Mouse (Mus musculus): ENCODE measurements around the gene Ttc33. TPM values are rescaled to one million over a fixed set of nuclear protein-coding genes. Genes with fewer than 3 reads are reported as not detected.

Gene Ttc33
- total and polyA plus RNA-seq, 2 experiments from 2014 or later: 35.9 to 51.0 TPM

DNA sequence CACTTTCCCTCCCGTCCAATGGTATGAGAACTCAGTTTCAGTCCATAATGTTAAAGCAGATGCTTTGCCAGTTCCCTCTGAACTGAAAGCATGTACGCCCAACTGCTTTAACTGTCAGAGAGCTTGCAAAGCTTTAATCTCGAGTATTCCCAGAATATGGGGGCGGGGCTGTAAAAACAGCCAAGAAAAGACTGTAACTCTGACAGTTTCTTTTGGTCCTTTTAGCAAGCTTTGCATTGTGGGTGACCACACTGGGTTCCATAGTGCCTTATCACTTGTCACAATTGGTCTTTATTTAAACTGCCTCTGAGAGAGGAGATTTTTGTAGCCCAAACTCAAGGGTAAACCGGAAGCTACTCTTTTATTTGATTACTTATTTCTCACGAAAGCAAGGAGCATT is 54.6 kb downstream of the Ttc33 start:
- no peak for DNase-seq (ENCODE audit: low spot score)
- Histone ChIP-seq H3K4me2 (ENCODE audit: low read depth, low read length, poor library complexity, severe bottlenecking) (no peak overlapping the region), H3K27me3 (ENCODE audit: insufficient read depth, low read length) (peaks cover 25% of the 10 kb centered on the region), H3K36me3 (ENCODE audit: insufficient read depth, low read length) (no peaks in the 10 kb centered on the region), H3K4me3 (ENCODE audit: low read depth, low read length) (no peak overlapping the region), H3K9ac (replicated peaks; ENCODE audit: low read length, poor library complexity, severe bottlenecking) (no peak overlapping the region), H3K9me3 (ENCODE audit: low read length) (no peaks in the 10 kb centered on the region), H3K27ac (ENCODE audit: low read depth, low read length) (no peak overlapping the region), H3K4me1 (ENCODE audit: insufficient read depth, low read length) (0 out of 2 replicates have a peak, but pooled peaks cover 6% of the 10 kb centered on the region)
- TF ChIP-seq CTCF (IDR thresholded peaks at IDR 0.05): no peak
- no peak for ATAC-seq (ENCODE audit: low FRiP score)
- 73% methylated on average over 6 of the region's 6 CpGs for WGBS

DNA sequence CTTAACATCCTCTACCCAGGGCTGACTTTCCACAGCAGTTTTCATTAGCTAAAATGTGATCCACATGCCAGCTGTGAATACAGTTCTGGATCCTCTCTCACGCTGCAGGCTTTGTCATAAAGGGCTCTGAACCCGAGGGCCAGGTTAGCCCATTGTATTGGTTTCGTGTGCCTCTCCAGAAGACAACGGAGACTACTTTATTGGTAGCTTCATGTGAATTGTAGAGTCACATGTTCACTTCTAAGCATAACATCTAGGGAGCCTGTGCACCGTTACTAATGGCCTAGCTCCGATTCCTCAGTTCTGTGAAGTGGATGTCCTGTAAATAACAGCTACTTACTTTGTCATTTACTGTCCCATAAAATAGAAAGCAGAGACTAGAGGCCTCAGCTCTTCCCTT is 55.0 kb downstream of the Ttc33 start:
- H3K27ac ChIP-seq (ENCODE audit: low read depth, low read length): no peak overlapping the region
- H3K9ac ChIP-seq (replicated peaks; ENCODE audit: low read length, poor library complexity, severe bottlenecking): no peak overlapping the region
- H3K9me3 ChIP-seq (ENCODE audit: low read length): no peaks in the 10 kb centered on the region
- peaks cover 29% of the 10 kb centered on the region for H3K27me3 ChIP-seq (ENCODE audit: insufficient read depth, low read length)
- no peak for TF ChIP-seq CTCF (IDR thresholded peaks at IDR 0.05)
- 80% methylated on average over 6 of the region's 6 CpGs for WGBS
- H3K4me2 ChIP-seq (ENCODE audit: low read depth, low read length, poor library complexity, severe bottlenecking): no peak overlapping the region
- 0 out of 2 replicates have a peak, but pooled peaks cover 6% of the 10 kb centered on the region for H3K4me1 ChIP-seq (ENCODE audit: insufficient read depth, low read length)
- ATAC-seq (ENCODE audit: low FRiP score): no peak
- no peak for DNase-seq (ENCODE audit: low spot score)
- no peaks in the 10 kb centered on the region for H3K36me3 ChIP-seq (ENCODE audit: insufficient read depth, low read length)
- no peak overlapping the region for H3K4me3 ChIP-seq (ENCODE audit: low read depth, low read length)

DNA sequence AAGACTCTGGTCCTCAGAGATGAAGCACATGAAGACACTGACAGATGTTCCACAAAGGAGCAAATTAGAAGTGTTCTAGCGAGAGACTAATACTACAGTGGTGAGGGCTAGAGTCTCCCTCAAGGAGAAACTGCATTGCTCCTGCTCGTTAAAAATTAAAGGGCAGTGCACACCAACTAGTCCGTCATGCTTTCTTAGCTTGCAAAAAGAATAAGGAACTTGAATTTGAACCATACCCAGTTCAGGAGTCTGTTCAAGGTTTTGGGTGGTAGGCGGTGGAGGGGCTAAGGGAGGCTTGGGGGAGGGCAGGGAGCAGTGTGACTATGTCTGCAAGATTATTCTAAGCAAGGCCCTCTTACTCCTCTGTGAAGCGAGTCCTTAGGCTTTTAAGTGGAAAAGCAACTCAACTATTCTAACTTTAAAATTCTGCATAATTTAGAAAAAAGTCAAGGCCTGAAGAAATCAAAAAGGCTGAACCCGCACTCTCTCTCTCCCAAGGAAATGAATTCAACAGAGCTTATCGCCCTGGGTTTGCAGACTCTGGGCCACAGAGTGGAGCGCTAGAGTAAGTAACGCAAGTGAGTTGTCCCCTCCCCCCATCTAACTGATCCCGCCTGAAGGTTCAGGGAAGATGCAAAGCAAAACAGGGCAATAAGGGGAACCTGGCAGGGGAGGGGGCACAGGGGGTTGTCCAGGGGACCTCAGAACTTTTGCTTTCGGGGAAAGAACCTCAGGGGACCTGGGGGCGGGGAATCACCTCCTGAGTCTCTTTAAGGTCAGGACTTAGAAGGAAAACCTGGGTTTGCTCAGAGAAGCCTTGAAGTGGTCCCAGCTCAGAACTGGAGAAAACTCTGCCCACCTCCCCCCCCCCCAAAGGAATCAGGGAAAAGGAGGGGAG is 56.2 kb downstream of the Ttc33 start:
- H3K4me3 ChIP-seq (ENCODE audit: low read depth, low read length): peak overlapping the region; percentile 42
- no peaks in the 10 kb centered on the region for H3K36me3 ChIP-seq (ENCODE audit: insufficient read depth, low read length)
- no peaks in the 10 kb centered on the region for H3K9me3 ChIP-seq (ENCODE audit: low read length)
- DNase-seq (ENCODE audit: low spot score): peak; percentile 78
- H3K27me3 ChIP-seq (ENCODE audit: insufficient read depth, low read length): peaks cover 33% of the 10 kb centered on the region
- peak; percentile 39; the same call in 1 of the 2 replicates for ATAC-seq (ENCODE audit: low FRiP score)
- H3K4me2 ChIP-seq (ENCODE audit: low read depth, low read length, poor library complexity, severe bottlenecking): peak overlapping the region; percentile 90
- H3K9ac ChIP-seq (replicated peaks; ENCODE audit: low read length, poor library complexity, severe bottlenecking): peak overlapping the region; percentile 29; the same call in 1 of the 2 replicates
- WGBS: 23% methylated on average over 12 of the region's 12 CpGs
- TF ChIP-seq CTCF (IDR thresholded peaks at IDR 0.05): peak; percentile 67
- 0 out of 2 replicates have a peak, but pooled peaks cover 6% of the 10 kb centered on the region for H3K4me1 ChIP-seq (ENCODE audit: insufficient read depth, low read length)
- H3K27ac ChIP-seq (ENCODE audit: low read depth, low read length): no peak overlapping the region

DNA sequence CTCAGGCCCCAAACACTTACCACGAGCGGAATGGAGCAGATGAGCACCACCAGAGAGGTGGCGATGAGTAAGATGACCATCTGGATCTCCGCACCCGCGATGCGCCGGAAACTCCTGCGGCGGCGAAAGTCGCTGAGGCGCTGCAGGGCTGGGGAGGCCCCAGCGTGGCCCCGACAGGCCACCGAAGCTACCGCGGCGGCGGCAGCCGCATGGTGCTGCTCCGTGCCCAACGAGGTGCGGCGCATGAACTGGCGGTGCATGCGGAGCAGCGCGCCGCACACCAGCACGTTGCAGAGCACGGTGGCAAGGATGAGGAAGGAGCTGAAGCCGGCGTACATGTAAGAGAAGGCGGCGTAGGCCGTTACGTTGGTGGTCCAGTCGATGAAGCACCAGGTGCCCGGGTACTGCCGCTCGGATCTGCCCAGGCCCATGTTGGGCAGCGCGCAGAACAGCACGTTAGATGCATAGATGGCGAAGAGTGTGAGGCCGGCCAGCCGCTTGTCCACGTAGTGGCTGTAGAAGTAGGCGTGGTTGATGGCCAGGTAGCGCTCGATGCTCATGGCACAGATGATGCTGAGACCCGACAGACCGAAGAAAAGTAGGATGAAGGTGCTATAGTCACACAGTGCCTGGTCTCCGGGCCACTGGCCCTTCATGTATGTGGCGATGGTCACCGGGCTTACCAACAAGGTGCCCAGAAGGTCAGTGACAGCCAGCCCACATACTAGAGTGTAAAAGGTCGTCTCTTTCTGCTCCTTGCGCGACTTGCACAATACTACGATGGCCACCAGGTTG is 57.1 kb downstream of the Ttc33 start:
- 3% methylated on average over 58 of the region's 61 CpGs for WGBS
- no peak overlapping the region for H3K27ac ChIP-seq (ENCODE audit: low read depth, low read length)
- ATAC-seq (ENCODE audit: low FRiP score): peak; percentile 50

DNA sequence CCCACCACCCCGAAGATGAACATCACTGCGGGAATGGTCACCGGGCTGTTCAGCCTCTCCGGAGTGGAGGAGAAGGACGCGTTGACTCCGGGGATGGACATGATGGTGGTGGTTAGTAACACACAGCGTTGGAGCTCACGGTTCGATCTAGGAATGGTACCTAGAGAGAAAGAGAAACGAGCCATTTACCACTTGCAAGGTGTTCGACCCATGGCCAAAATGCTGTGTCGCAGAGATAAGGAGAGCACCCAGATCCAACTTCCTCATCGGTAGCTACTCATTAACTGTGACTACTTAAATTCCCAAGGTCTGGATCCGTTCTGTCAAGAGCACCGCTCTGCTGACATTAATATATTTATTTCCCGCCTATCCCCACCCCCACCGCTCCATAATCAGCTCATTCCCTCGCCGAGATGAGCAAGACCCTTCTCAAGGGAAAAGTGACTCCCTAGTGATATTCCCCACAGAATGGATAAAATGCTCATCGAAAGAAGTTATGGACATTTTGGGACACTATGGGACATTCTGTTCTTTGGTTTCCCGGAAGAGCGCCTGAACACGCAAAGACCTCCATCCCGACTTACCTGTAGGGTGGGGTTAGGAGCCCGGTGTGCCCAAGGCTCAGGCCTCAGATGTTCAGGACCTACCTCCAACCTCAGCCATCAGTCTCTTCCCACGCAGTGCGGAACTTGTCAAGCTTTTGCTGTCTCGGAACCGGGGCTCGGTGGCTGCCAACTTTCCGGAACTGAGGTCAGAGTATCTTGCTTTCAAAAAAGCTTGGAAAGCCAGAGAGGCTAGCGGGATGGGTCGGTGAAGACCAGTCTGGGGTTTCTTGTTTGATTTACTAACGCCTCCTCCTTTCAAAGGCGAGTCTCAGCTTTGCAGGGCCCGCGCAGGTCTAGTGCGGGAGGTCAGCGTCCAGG is 58.0 kb downstream of the Ttc33 start:
- Histone ChIP-seq H3K9ac (replicated peaks; ENCODE audit: low read length, poor library complexity, severe bottlenecking) (0 out of 2 replicates have a peak overlapping the region, but pooled peaks have one; percentile 29), H3K27ac (ENCODE audit: low read depth, low read length) (no peak overlapping the region), H3K36me3 (ENCODE audit: insufficient read depth, low read length) (no peaks in the 10 kb centered on the region), H3K4me3 (ENCODE audit: low read depth, low read length) (peak overlapping the region; percentile 42), H3K9me3 (ENCODE audit: low read length) (no peaks in the 10 kb centered on the region), H3K4me2 (ENCODE audit: low read depth, low read length, poor library complexity, severe bottlenecking) (peak overlapping the region; percentile 90), H3K4me1 (ENCODE audit: insufficient read depth, low read length) (0 out of 2 replicates have a peak, but pooled peaks cover 6% of the 10 kb centered on the region), H3K27me3 (ENCODE audit: insufficient read depth, low read length) (peaks cover 33% of the 10 kb centered on the region)
- no peak for TF ChIP-seq CTCF (IDR thresholded peaks at IDR 0.05)
- ATAC-seq (ENCODE audit: low FRiP score): 0 out of 2 replicates have a peak, but pooled peaks have one; percentile 0
- DNase-seq (ENCODE audit: low spot score): no peak
- WGBS: 6% methylated on average over 40 of the region's 40 CpGs

More for the DNA sequence above, 57.1 kb downstream of the Ttc33 start:
- peak overlapping the region; percentile 42 for H3K4me3 ChIP-seq (ENCODE audit: low read depth, low read length)
- no peaks in the 10 kb centered on the region for H3K36me3 ChIP-seq (ENCODE audit: insufficient read depth, low read length)
- H3K9ac ChIP-seq (replicated peaks; ENCODE audit: low read length, poor library complexity, severe bottlenecking): peak overlapping the region; percentile 29
- H3K4me2 ChIP-seq (ENCODE audit: low read depth, low read length, poor library complexity, severe bottlenecking): peak overlapping the region; percentile 90
- TF ChIP-seq CTCF (IDR thresholded peaks at IDR 0.05): peak; percentile 39
- H3K4me1 ChIP-seq (ENCODE audit: insufficient read depth, low read length): 0 out of 2 replicates have a peak, but pooled peaks cover 6% of the 10 kb centered on the region
- H3K27me3 ChIP-seq (ENCODE audit: insufficient read depth, low read length): peaks cover 33% of the 10 kb centered on the region
- H3K9me3 ChIP-seq (ENCODE audit: low read length): no peaks in the 10 kb centered on the region
- no peak for DNase-seq (ENCODE audit: low spot score)

Measured in midbrain, postnatal 0 days (tissue).